Mouse (Mus musculus) liver, adult 2 months (tissue): Measurements from ENCODE around the gene Borcs6. TPM values are rescaled to one million over a fixed set of nuclear protein-coding genes. Genes with fewer than 3 reads are reported as not detected.

ENCODE experiments used
- DNase-seq: peaks from one replicate; pipeline ENCODE4 v3.0.0-alpha.2; 2011; ENCODE audit warnings: low read depth, low spot score; ENCODE audit errors: extremely low read depth
- H3K27ac ChIP-seq: fragments of 200-500 bp; replicated peaks from 2 replicates; pipeline ENCODE4 v1.5.1; 2012; ENCODE audit warnings: low read depth, mild to moderate bottlenecking, control low read depth, inconsistent platforms, low read length; ENCODE audit not compliant: insufficient read depth
- H3K27me3 ChIP-seq: fragments of 200-500 bp; 2 replicates; pipeline ENCODE4 v1.6.1; 2012; ENCODE audit warnings: mild to moderate bottlenecking, moderate library complexity, low read length, inconsistent platforms; ENCODE audit not compliant: control insufficient read depth, insufficient read depth
- H3K36me3 ChIP-seq: fragments of 200-500 bp; 2 replicates; pipeline ENCODE4 v1.6.1; 2012; ENCODE audit warnings: low read length, inconsistent platforms; ENCODE audit not compliant: control insufficient read depth, insufficient read depth
- H3K4me1 ChIP-seq: fragments of 200-500 bp; 2 replicates; pipeline ENCODE4 v1.6.1; 2011; ENCODE audit warnings: low read length; ENCODE audit not compliant: control insufficient read depth, insufficient read depth
- H3K4me3 ChIP-seq: fragments of 200-500 bp; 2 replicates; pipeline ENCODE4 v1.5.1; 2011; ENCODE audit warnings: low read depth, mild to moderate bottlenecking, control low read depth, low read length, moderate library complexity; ENCODE audit not compliant: insufficient read depth
- H3K79me2 ChIP-seq: fragments of 200-500 bp; 2 replicates; pipeline ENCODE4 v1.6.1; 2012; ENCODE audit warnings: inconsistent platforms, mild to moderate bottlenecking, low read length, moderate library complexity; ENCODE audit not compliant: control insufficient read depth, insufficient read depth
- H3K9ac ChIP-seq: fragments of 200-500 bp; 2 replicates; pipeline ENCODE4 v1.6.1; 2012; ENCODE audit warnings: low read depth, mild to moderate bottlenecking, control low read depth, inconsistent platforms, low read length
- CTCF ChIP-seq: fragments of 200-500 bp; IDR thresholded peaks from 2 replicates; pipeline ENCODE4 v1.5.1; 2011; ENCODE audit warnings: low read depth, low read length, control low read depth
- POLR2A ChIP-seq: fragments of 200-500 bp; IDR thresholded peaks from 2 replicates; pipeline ENCODE4 v1.6.1; 2011; ENCODE audit warnings: low read length, control low read depth; ENCODE audit not compliant: insufficient read depth; ENCODE audit errors: extremely low read depth
- WGBS: fragments of 180-500 bp; shearing (Covaris S2); methylation state at CpG from one replicate; pipeline ENCODE4 v1.1.7; 2018; 5-methylcytosine and 5-hydroxymethylcytosine counted together
- polyA plus RNA-seq: library from polyadenylated mRNA; depleted of rRNA; stranded (reverse); fragments of >200 nt; gene quantifications from 2 replicates; pipeline ENCODE4 v1.2.3, GENCODE M21; 2012
- total RNA-seq: library from RNA; depleted of rRNA; stranded (reverse); fragments of >200 nt; gene quantifications from 2 replicates; pipeline ENCODE4 v1.2.3, GENCODE M21; 2014

The Borcs6 gene
- total and polyA plus RNA-seq, 2 experiments: 6.5 to 11.2 TPM

DNA sequence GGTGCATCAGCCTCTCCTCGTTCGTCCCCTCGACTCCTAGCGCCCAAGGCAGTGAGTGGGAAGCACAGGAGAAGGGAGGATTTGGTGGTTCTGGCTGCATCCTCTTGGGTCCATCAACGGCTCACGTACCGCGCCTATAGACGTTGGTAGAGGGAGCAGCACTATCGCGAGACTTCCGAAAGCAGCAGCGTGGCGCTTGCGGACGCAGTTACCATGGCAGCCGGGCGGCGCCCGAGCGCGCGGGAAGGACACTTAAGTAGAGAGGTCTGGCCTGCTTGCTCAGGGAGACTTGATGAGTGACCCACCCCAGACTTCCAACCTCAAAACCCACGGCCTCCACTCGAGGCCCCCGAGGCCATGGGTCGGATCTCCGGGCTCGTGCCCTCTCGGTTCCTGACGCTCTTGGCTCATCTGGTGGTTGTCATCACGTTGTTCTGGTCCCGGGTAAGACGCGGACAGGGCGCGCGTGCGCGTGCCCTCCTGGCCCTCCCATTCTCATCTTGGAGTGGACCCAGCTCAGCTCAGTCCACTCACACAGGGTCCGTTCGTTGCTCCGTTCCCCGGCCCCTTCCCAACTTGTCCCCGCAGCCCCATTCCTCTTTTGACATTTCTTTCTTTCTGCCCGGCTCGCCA, 11.2 kb downstream of the Borcs6 start, which contains the start of gene Tmem107:
Gene Tmem107, plus strand, starts transcription at position 217 of the 633 bp plus-strand sequence.
- WGBS: 1% methylated on average over 47 of the region's 47 CpGs
- no peaks in the 10 kb centered on the region for H3K79me2 ChIP-seq
- TF ChIP-seq POLR2A (0 out of 2 replicates have a peak, but pooled peaks have one; percentile 15), CTCF (no peak)

DNA sequence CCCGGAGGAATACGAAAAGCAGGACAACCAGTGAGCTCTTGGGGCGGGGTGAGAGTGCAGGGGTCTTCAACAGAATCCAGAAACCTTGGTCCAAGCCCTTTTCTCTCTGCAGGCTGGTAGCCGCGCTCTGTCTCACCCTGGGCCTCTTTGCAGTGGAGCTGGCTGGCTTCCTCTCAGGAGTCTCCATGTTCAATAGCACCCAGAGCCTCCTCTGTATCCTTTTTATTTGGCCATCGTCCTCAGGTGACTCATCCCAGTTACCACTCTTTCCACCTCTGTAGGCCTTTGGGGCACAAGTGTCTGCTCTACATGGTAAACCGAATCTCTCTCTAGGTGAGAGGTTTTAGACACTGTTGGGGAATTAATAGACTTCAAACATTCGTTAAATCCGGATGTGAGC, 11.7 kb downstream of the Borcs6 start:
- H3K4me1 ChIP-seq: peaks cover 10% of the 10 kb centered on the region

More for the DNA sequence above, 11.2 kb downstream of the Borcs6 start, which contains the start of gene Tmem107:
- Histone ChIP-seq H3K9ac (peak within 1 kb of the TSS; percentile 69), H3K4me1 (peaks cover 12% of the 10 kb centered on the region), H3K27ac (peak within 1 kb of the TSS; percentile 21), H3K4me3 (peak within 1 kb of the TSS; percentile 65), H3K27me3 (no peaks in the 10 kb centered on the region), H3K36me3 (no peaks in the 10 kb centered on the region)
- peak; percentile 82 for DNase-seq

DNA sequence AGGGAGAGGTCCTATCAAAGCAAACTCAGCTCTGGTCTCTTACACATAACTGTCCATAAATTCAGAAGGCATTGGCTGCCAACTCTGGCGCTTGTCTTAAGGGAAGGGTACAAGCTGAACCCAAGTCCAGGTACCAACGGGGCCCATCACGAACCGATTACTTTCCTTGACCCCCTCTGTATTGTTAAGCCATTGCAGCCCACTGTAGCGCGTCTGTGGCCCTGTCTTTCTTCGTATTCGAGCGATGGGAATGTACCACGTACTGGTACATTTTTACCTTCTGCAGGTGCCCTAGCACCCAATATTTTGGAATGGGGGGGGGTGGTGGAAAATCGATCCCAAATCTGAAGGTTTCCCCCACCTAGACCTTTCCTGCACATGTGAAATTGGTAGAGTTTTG, 12.7 kb downstream of the Borcs6 start:
- no peak for DNase-seq
- no peaks in the 10 kb centered on the region for H3K27me3 ChIP-seq
- no peaks in the 10 kb centered on the region for H3K79me2 ChIP-seq
- no peak overlapping the region for H3K9ac ChIP-seq
- no peak overlapping the region for H3K4me3 ChIP-seq
- no peaks in the 10 kb centered on the region for H3K36me3 ChIP-seq
- H3K27ac ChIP-seq: no peak overlapping the region
- TF ChIP-seq POLR2A (no peak), CTCF (no peak)
- 85% methylated on average over 11 of the region's 11 CpGs for WGBS
- peaks cover 9% of the 10 kb centered on the region for H3K4me1 ChIP-seq

More for the DNA sequence above, 11.7 kb downstream of the Borcs6 start:
- no peak for TF ChIP-seq POLR2A
- no peak for TF ChIP-seq CTCF
- no peak overlapping the region for H3K27ac ChIP-seq
- DNase-seq: no peak
- no peaks in the 10 kb centered on the region for H3K36me3 ChIP-seq
- 42% methylated on average over 9 of the region's 9 CpGs for WGBS
- H3K27me3 ChIP-seq: no peaks in the 10 kb centered on the region
- no peaks in the 10 kb centered on the region for H3K79me2 ChIP-seq
- peak overlapping the region; percentile 36 for H3K9ac ChIP-seq
- peak overlapping the region; percentile 65 for H3K4me3 ChIP-seq

DNA sequence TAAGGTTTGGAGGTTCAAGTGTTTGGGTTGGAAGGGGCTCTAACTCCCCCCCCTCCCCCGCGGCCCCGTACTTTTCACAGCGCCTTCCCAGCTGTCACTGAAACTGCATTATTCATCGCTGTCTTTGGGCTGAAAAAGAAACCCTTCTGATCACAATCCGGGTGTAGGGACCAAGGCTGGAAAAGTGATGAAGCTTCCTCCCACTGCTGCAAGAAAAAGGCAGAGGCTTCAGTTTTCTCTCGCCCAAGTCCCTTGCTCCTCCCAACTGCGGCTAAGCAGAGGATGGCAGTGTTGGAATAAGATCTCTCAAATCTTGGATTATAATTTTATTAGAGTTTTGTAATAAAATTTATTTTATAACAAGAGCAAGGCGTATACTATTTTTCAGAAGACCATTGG, 13.1 kb downstream of the Borcs6 start:
- Histone ChIP-seq H3K27me3 (no peaks in the 10 kb centered on the region), H3K9ac (peak overlapping the region; percentile 67), H3K36me3 (no peaks in the 10 kb centered on the region), H3K4me1 (peaks cover 6% of the 10 kb centered on the region), H3K4me3 (no peak overlapping the region), H3K27ac (peak overlapping the region; percentile 41), H3K79me2 (no peaks in the 10 kb centered on the region)
- no peak for TF ChIP-seq CTCF
- no peak for TF ChIP-seq POLR2A
- no peak for DNase-seq
- 10% methylated on average over 9 of the region's 9 CpGs for WGBS

DNA sequence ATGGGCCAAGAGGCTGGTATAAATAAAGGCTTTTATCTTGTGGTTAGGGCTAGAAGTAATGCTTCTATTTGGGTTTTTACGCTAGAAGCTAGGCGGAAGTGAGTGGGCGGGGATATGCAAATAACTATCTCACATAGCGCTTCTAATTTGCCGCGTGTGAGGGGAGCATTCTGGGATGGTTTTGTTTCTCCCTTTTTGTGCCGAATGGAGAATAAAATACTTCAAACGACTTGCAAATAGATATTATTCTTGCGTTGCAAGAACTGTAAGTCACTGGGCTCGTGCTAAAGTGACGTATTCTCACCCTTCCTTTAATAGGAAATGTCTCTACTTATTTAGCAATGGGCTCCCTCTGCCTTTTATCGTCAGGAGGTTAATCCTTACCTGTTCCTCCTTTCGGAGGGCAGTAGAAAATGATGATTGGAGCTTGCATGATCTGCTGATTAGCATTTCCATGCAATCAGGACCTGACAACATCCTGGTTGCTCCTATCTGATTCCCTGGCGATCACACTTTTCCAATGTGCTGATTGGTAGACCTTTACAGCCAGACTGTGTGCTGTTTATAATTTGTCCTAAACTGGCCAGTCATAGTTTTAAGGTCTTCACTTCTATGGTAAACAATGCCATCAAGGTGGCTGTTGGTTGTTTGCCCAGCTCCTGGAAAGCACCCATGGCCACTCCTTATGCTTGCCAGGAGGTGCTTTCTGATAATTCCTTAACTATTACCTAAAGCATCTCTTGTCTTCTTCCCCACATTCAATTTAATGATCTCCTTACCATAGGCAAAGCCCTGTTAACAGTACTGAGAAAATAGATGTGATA, 13.8 kb downstream of the Borcs6 start:
- H3K27ac ChIP-seq: peak overlapping the region; percentile 67
- DNase-seq: peak; percentile 96
- TF ChIP-seq POLR2A (peak; percentile 50; the same call in 1 of the 2 replicates), CTCF (no peak)
- H3K79me2 ChIP-seq: no peaks in the 10 kb centered on the region
- no peak overlapping the region for H3K4me3 ChIP-seq
- H3K27me3 ChIP-seq: no peaks in the 10 kb centered on the region
- peak overlapping the region; percentile 66 for H3K9ac ChIP-seq
- H3K4me1 ChIP-seq: peaks cover 5% of the 10 kb centered on the region
- under 1% methylated on average over 14 of the region's 14 CpGs for WGBS
- no peaks in the 10 kb centered on the region for H3K36me3 ChIP-seq
